Mouse (Mus musculus): ENCODE measurements around the gene Dspp. TPM values are rescaled to one million over a fixed set of nuclear protein-coding genes. Genes with fewer than 3 reads are reported as not detected.

The Dspp gene
- total RNA-seq, 2 experiments from 2014 or later, result not detected

- ATAC-seq (ENCODE audit: poor library complexity, severe bottlenecking), result no peak
Measured at GRCm38 (mm10) chr5:104187281-104187680, 16.8 kb downstream of the Dspp start.

- no peak for ATAC-seq (ENCODE audit: poor library complexity, severe bottlenecking)
Measured at GRCm38 (mm10) chr5:104195086-104195485, 24.6 kb downstream of the Dspp start.

GRCm38 (mm10) chr5:104201153-104201950, 30.8 kb downstream of the Dspp start:
- no peak for ATAC-seq (ENCODE audit: poor library complexity, severe bottlenecking)

- ATAC-seq (ENCODE audit: poor library complexity, severe bottlenecking), result no peak
Measured at GRCm38 (mm10) chr5:104202351-104202750, 31.8 kb downstream of the Dspp start, which contains the start of gene Dmp1. TSS of gene Dmp1 (plus strand) at chr5:104202613.

GRCm38 (mm10) chr5:104212531-104212930, 42.0 kb downstream of the Dspp start:
- ATAC-seq (ENCODE audit: poor library complexity, severe bottlenecking), result no peak

- ATAC-seq (ENCODE audit: poor library complexity, severe bottlenecking), result no peak
Measured at GRCm38 (mm10) chr5:104218926-104219325, 48.4 kb downstream of the Dspp start.

GRCm38 (mm10) chr5:104224299-104224698, 53.8 kb downstream of the Dspp start:
- no peak for ATAC-seq (ENCODE audit: poor library complexity, severe bottlenecking)

GRCm38 (mm10) chr5:104224750-104225149, 54.2 kb downstream of the Dspp start:
- no peak for ATAC-seq (ENCODE audit: poor library complexity, severe bottlenecking)

- ATAC-seq (ENCODE audit: poor library complexity, severe bottlenecking), result no peak
Measured at GRCm38 (mm10) chr5:104228497-104228896, 58.0 kb downstream of the Dspp start.

Other genes starting within 250 kb of the Dspp start
- gene Hsd17b13, start 193.3 kb upstream of the Dspp start, total RNA-seq (2015), result not detected in 2 replicates
- gene Hsd17b13, start 193.3 kb upstream of the Dspp start, total RNA-seq (2017), result not detected in 2 replicates
- 81.4 and 90.7 TPM in 2 replicates for gene Hsd17b11, start 148.8 kb upstream of the Dspp start, total RNA-seq (2015)
- gene Hsd17b11, start 148.8 kb upstream of the Dspp start, total RNA-seq (2017), result 97.2 and 115 TPM in 2 replicates
- 17.9 and 22.9 TPM in 2 replicates for gene Nudt9, start 124.4 kb upstream of the Dspp start, total RNA-seq (2015)
- 31.4 and 34.2 TPM in 2 replicates for gene Nudt9, start 124.4 kb upstream of the Dspp start, total RNA-seq (2017)
- not detected in 2 replicates for gene Gm17660, start 93.1 kb upstream of the Dspp start, total RNA-seq (2015)
- not detected in 2 replicates for gene Gm17660, start 93.1 kb upstream of the Dspp start, total RNA-seq (2017)
- not detected in 2 replicates for gene Sparcl1, start 57.0 kb upstream of the Dspp start, total RNA-seq (2015)
- not detected in 2 replicates for gene Sparcl1, start 57.0 kb upstream of the Dspp start, total RNA-seq (2017)
- not detected in 2 replicates for gene Dmp1, start 31.9 kb downstream of the Dspp start, total RNA-seq (2015)
- gene Dmp1, start 31.9 kb downstream of the Dspp start, total RNA-seq (2017), result not detected in 2 replicates
- gene Ibsp, start 128.5 kb downstream of the Dspp start, total RNA-seq (2015), result 2.2 and 2.8 TPM in 2 replicates
- 2.6 and 3.0 TPM in 2 replicates for gene Ibsp, start 128.5 kb downstream of the Dspp start, total RNA-seq (2017)
- gene Mepe, start 154.6 kb downstream of the Dspp start, total RNA-seq (2015), result not detected in 2 replicates
- gene Mepe, start 154.6 kb downstream of the Dspp start, total RNA-seq (2017), result not detected in 2 replicates

All from megakaryocyte, adult 5-6 weeks (primary cell).